Mouse (Mus musculus): ENCODE results near the gene Syt12.
"Not testable (repeated sequence)": the region's sequence is repeated elsewhere in the genome, so short reads cannot be mapped to it uniquely, and the experiment has no call there.

Syt12 gene

DNA sequence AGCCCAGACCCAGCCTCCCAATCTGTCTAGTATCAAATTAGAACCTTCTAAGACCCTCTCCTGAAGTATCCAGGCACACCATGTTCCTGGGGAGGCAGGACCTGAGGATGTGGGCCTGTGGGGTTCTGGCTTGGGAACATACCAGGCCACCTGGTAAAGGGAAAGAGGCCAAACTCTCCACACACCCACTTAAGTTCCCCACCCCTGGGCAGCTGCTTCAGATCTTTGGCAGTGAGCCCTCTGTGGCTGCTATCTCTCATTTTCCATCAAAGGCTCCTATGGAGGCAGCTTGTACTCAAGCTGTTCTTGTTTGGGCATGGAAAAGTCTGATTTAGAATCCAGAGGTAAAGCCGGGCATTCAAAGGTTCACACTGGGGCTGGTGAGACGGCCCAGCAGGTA is 10.6 kb upstream of the Syt12 start:
- DNase-seq, result no peak

DNA sequence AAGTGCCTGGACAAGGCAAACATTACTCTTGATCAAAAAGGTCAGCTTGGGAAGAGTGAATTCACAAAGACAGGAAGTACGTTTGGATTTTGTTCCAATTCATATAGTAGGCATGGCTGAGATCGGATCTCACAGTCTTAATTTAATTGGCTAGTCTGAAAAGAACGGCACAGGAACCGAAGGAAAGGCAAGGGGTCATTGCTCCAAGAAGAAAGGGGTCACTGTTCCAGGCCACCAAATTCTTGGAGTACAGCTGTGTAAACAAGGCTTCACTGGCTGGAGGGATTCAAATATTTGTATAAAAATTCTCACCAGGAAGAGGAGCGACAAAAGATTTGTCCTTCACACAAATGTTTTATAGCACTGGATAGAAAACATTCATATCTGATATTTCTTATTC is 7.8 kb upstream of the Syt12 start:
- DNase-seq, result no peak

DNA sequence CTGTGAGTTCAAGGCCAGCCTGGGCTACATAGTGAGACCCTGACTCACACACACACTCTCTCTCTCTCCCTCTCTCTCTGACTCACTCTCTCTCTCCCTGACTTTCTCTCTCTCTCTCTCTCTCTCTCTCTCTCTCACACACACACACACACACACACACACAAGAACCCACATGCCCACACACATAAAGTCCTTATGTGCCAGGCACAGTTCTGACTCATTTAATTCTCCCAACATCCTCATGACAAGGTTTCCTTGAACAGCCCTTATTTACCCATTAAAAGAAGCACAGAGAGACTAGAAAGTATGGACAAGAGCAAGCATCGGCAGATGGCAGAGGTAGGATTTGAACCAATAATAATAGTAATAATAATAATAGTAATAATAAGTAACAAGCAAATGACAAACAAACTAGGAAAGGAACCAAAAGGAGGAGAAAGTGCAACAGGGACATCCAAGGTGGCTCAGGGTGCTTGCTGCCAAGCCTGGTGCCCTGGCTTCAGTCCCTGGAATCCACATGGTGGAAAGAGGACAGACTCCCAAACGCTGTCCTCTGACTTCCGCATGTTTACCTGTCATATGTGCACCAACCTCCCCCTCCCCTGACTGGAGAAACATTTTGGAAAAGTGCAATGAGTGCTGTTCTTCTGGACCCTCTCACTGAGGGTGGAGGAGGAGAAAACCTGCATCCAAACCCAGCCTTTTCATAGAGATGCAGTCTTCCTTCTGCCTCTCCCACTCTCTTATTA is 5.0 kb upstream of the Syt12 start:
- no peak for DNase-seq

DNA sequence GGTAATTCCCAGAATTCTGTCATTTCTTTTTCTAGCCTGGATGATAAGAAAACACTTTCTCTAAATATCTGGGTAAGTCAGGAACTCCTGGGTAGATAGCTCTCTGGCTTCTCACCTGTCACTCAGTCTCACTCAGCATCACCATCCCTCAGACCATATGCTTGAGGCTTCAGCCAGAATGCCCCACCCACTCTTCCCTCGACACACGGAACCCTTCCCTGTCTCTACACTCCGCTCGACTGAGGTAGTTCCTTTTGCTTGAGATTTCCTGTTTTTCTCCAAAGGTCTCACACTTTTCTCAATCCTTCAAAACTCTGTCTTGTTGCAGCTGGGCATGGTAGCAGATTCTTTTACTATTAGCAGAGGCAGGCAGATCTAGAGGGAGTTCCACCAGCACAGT is 4.1 kb upstream of the Syt12 start:
- DNase-seq, result no peak

DNA sequence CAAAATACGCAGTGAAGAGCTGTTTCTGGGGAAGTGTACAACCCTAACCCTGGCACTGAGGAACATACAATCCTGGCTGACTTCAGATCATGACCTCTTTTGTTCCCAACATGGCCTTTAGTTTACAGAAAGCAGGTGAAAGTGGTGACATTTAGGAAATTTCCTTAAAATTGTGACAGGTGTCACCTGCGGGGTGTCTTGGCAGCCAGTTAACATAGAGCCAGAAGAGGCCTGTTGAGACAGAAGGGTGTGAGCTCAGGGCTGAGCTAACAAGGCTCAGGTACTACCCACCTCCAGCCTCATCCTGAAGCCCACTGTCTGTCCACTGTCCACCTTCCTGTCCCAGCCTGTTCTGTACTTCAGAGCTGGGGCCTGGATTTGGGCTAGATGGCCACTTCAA is 2.8 kb upstream of the Syt12 start:
- no peak for DNase-seq

DNA sequence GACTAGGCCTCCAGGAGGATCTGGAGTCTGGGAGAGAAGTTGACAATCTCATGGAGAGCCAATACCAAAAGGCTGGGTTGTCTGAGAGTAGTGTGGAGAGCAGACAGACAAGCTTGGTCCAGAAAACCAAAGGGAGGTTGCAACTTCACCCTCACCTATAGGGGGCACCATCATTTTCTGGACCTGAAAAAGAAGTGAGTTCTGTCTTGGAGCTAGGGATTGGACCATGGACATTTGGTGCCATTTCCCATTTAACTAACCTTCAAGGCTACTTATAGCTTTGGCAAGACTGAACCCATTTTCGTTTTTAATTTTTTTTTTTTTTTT is 906 bp upstream of the Syt12 start:
- DNase-seq, result no peak

DNA sequence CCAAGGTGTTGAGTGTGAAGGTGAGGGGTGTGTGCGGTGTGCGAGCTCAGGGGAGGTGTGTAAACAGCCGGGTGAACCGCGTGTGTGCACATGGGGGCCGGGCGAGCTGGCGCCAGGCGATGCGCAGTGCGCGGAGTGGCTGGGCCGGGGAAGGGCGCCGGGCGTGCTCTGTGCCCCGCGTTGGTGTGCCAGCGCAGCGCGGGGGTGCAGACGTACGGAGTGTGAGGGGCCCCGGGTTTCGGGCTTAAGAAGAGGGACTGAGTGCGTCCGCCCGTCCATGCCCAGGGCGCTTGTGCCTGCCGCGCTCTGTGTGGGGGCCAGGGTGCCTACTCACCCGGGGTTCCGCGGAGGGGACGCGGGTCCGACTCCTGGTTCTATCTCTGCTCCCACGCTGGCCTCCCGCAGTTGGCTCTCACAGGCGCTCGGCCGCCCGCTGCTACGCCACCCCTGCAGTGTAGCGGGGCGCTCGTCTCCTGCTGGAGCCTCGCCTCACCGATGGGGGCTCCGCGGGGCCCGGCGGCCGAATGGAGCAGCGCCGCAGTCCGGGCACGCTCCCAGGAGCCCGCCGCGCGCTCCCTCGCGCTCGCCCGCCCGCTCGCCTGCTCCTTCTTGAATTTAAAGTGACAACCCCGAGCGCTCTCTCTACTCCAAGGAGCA is 518 bp downstream of the Syt12 start:
- DNase-seq, result peak; percentile 39 to 57

DNA sequence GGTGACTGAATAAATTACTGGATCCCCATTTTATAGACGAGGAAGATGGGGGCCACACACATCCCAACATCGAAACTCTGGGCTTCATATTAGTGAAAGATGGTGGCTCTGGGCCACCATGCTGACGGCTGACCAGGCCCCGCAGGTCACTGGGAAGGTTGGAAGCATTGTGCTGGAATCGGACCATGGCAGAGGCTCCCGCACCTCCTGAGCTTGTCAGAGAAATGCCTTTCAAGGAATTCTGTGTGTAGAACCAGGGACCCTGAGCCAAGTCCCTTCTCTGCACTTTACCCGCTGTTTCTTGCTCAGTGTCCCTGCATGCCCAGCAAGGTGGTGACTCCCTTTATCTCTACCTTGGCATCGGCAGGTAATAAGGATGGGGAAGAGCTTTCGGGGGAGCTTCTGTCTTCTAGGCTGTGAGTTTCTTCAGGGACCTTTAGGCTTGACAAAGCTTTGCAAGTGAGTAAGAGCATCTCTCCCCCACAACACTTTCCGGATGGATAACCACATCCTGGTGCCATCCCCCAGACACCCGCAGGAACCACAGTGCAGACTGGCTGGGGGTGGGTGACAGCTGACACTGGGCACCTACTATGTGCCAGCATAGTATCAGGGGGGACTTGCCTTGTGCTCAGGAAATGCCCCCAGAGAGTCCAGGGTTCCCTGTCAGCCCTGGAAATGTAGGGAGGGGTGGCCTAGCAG is 1.9 kb downstream of the Syt12 start:
- no peak for DNase-seq

DNA sequence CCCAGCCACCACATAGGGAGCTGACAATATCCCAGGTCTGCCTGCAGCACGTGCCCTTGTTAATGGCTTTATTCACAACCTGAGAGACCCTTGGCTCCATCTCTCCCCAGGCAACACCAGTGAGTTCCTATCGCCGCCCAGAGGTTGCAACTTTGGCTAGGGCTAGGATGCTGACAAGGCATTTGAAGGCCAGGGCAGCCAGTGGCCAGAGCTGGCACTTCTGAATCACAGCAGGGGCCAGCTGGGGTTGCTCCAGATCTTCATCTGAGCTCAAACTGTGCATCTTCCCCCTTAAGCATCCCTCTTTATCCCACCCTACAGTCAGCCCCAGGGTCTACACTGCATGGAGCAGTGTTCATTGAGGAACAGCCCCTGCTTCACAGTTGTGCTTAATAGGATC is 2.5 kb downstream of the Syt12 start:
- no peak for DNase-seq

DNA sequence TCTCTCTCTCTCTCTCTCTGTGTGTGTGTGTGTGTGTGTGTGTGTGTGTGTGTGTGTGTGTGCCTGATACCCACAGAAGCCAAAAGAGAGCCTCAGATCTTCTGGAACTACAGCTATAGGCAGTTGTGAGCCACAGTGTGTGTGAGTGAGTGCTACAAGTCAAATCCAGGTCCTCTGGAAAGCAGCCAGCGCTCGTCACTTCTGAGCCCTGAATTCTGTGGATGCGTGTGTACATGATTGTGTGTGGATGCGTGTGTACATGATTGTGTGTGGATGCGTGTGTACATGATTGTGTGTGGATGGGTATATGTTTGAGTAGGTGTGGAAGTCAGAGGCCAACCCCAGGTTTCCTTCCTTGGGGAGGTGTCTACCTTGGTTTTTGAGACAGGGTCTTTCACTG is 3.7 kb downstream of the Syt12 start:
- DNase-seq, result no peak

DNA sequence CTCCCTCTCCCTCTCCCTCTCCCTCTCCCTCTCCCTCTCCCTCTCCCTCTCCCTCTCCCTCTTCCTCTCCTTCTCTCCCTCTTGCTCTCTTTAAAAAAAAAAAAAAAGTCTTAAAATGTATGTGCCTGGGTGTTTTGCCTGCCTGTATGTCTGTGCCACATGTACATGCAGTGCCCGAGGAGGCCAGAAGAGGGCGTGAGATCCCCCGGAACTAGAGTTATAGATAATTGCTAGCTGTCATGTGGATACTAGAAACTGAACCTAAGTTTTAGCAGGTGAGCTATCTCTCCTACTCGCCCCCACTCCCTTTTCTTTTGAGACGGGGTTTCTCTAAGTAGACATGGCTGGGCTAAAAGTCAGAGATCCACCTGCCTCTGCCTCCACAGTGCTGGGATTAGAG is 8.9 kb downstream of the Syt12 start:
- peak in 1 of 2 experiments; percentile 63 for DNase-seq

DNA sequence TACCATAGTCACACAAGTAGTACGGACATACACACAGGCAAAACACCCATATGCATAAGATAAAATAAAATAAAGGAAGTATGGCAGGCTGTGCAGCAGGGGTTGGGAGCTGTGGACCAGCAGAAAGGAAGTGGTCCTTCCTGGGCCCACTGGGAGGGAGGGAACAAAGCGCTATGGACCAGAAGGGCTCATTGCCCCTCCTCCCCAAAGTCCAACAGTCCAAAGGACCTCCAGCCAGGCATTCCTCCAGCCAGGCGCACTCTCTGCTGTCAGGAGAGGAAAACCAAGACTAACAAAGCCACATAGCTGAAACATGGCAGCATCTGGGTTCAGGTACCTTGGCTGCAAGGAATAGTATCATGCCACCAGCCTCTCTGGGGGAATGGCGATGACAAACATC is 12.6 kb downstream of the Syt12 start:
- peak; percentile 29 to 67 for DNase-seq

DNA sequence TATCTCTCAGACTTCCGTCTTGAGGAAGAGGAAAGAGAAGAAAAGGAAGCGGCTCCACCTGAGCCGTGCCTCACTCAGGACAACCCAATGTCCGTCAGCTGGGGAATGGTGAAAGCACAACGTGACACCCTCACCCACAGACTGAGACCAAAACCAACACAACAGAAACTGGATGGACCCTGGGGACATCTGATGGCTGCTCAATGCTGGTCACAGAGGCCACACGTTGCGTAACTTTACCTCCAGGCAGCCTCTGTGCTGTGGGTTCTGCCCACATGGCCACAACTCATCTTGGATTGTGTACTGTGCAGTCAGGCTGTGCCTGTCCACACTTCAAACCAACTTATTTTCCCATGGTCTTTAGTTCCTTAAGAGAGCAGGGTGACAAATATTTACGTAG is 15.3 kb downstream of the Syt12 start:
- no peak for DNase-seq

DNA sequence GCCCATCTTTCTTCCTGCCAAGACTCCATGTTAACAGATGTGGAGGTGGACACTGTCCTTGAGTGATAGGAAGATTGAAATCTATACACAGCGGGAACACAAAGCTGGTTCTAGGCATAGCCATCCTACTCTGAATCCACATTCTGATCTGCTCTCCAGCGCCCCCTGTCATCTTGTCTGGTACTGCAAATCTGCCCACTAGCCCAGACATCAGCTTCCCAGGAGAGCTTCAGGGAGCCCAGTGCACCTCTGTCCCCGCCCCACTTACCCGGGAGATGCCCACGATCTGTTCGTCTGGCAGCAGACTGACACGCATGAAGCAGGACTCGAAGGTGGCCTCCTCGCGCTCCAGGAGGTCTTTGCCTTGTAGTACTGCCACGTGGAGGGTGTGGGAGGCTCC is 21.0 kb downstream of the Syt12 start:
- peak; percentile 59 to 78 for DNase-seq

DNA sequence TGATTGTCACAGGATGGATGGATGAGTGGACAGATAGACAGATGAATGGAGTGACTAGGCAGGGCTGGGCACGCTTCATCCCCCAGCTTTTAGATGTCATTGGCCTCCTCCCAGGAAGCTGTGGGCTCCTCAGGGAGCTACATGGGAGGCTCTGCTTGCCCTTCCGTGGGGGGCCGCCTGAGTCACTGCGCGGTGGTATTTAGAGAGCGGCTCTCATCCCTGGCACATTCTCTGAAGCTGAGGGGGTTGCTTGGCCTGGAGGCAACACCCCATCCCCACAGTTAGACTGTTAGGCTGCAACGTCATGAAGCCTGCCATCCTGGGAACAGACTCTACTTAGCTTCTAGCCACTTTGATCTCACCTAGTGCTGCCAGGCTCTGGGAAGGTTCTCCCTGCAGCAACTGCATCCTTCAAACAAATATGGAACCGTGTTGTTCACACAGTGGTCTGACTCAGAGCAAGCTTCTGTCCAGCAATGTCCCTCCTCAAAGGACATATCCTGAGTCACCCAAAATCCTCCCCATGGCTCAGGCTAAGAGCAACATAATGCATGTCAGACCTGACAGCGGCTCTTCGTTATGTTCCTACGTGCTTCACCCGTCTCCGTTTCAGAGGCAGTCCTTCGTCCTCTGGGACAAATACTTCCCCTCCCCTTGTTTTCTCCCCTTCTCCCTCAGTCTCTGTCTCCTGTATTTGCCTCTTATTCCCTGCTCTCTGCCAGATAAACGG is 22.0 kb downstream of the Syt12 start:
- DNase-seq, result no peak

DNA sequence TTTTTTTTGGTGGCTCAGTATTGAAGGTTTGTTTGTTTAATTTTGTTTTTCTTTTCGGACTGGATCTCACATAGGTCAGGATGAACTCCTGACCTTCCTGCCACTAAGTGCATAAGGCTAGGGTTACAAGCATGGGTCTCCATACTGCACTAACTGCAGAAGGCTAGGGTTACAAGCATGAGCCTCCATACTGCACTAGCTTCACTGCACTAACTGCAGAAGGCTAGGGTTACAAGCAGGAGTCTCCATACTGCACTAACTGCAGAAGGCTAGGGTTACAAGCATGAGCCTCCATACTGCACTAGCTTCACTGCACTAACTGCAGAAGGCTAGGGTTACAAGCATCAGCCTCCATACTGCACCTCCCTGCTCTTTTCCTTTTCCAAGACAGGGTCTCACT is 23.2 kb downstream of the Syt12 start:
- DNase-seq, result not testable (repeated sequence)

DNA sequence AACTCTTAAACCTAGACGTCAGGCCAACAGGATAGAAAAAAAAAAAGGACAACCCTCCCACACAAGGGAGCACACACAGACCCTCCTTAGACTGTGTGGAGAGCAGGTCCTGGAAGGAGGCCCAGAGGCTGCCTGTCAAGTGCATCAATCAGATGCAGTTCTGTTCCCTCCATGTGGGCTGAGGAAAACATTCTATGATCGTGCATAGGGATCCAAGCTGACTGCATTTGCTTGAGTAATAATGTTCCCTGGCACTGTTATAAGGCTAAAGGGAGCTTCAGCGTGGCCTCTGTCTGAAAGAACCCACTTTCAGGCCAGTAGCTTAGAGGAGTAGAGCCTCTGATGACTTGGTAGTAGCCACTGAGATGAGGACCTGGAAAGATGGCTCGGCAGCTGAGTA is 24.7 kb downstream of the Syt12 start:
- DNase-seq, result no peak

DNA sequence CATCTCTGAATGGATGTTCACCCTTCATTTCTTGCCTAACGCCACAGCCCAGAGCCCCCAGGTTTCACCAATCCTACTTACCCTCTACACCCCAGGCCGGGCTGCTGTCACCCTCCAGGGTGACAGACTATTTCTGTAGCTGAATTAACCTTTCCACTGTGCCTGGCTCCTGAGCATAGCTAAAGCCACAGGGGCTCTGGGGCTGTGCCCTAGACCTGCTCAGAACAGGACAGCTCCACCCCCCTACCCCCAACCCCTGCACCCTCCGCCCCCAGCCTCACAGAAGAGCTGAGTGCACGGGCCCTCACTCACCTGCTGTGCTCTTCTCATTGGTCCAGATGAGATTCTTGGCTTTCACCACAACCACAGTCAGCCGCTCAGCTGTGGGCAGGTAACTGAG is 25.3 kb downstream of the Syt12 start:
- no peak for DNase-seq

DNA sequence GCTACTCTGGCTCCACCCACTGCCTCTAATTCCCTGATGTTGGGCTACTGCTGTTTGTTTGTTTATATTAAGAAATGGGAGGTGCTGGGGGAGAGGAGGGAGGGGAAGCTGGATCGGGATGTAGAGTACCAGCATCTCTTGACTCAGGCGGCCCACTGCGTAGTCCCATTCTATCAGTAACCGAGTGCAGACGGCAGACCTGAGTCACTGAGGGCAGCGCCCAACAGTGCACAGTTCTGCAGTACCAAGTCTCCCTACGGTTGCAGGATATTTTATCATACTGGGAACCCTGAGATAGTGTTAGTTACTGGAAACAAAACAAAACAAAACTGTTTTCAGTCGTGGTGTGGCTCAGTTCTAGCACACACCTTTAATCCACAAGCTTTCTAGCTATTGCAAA is 26.1 kb downstream of the Syt12 start:
- DNase-seq, result no peak

DNA sequence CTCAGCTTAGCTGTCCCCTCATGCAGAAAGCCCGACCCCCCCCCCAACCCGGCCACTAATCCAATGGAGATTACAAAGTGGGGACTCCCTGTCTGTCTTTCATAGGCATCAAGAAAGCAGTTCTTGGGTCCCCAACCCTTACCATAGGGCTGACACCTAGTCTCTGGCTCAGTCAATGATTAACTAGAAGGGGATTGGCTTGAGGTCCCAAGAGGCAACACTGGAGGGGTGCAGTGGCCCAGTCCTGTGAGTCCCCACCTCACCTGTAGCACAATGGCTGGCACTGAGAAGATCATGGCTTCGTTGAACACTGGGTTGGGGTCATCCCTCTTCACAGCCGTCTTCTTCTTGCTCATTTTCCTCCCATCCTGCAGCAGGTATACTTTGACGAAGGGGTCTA is 26.6 kb downstream of the Syt12 start:
- DNase-seq, result no peak

DNA sequence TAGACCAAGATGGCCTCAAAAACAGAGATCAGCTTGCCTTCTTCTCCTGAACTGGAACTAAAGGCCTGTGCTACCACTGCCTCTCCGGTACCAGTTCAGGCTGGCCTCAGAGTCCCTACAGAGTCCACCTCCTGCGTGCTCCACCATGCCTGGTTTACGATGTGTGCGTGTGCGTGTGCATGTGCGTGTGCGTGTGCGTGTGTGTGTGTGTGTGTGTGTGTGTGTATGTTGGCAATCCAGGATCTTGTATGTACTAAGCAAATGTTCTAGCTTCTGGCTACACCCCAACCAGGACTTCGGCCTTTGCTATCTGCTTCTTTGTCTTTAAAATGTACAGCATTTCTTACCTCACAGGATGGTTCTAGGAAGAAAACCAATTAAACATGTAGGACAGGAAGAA is 28.0 kb downstream of the Syt12 start:
- DNase-seq, result no peak

DNA sequence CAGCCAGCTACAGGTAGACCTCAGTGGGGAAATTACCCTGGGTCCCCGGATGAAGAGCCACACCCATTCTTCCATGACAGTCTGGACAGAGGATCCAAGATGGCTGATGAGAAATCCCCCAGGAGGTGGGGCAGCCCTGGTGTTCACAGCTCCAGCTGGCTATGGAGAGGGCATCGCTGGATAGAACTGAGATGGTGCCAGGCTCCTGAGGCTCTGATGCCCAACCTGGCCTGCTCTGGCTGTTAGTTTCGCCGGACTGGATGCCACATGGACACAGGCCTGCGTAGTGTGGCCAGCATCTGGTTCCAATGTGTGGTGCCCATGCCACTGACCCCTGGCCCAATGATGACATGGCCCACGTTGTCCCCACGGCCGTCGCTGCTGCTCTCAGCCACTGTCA is 29.8 kb downstream of the Syt12 start:
- no peak for DNase-seq

DNA sequence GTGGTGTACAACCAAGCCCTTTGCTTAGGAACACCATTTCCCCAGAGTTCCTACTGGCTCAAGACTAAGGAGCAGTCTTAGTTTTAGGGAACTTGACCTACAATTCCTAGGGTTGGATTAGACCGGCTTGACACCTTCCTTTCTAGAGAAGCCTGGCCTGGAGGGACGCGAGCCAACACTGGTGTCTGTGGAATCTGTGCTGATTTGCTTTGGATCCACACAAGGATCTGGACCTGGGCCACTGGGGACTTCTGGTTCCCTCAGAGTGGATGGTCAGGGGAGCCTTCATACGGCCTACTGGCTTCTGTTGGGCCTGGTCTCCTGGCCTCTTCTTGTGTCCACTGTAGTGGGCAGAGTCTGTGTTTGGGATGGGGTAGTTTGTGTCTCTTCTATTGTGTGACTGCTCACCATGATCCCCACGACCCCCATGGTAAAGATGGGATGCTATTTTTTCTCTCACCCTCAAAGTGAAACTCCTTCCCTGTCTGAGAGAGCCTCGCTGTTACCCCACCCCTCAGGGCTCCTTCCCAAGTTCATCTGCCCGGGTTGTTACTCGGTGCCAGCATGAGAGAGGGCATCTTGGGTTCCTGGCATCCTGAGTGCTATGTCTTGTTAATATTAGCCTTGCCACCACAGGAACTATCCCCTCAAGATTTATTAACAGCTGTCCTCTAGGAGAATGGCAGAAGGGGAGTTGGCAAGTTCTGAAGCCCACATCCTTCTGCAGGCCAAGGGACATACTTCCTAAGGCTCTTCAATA is 30.4 kb downstream of the Syt12 start:
- no peak for DNase-seq

Measured in kidney, postnatal 25 days (tissue).